Mouse (Mus musculus) MN1 (cell line): ENCODE measurements around the gene Znhit3.

Experiments used
- DNase-seq: peaks from one replicate; pipeline ENCODE4 v3.0.0-alpha.2; 2016; ENCODE audit warnings: low spot score

The Znhit3 gene

DNA sequence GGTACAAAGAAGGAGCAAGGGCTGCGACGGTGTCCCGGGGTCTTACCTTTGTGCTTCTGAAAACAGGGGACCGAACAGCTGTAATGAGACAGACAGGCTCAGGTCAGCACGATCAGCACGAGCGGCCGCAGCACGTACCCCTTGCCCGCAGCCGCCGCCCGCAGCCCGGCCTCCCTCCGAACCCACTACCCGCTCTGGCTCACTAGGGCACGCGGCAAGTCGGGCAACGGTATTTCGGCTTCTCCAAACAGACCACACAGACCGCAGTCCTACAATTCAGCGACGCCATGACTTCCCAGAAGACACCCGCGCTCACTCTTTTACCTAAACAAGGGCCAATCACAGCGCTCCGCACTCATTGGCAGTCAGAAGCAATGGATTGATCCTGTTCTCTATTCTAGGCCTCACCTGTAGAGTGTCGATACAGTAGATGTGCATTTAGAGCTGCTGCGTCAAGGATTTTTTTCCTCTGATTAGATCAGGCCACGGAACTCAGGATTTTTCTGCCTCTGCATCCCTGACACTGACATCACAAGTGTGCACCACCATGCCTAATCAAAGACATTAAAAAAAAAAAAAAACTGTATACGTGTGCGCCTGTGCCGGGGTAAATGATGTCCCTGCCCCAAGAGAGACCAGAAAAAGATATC lies at the start of gene Znhit3:
Gene Znhit3 (minus strand): TSS at position 314 of the 650 bp plus-strand sequence.
- peak; percentile 93 for DNase-seq

- no peak for DNase-seq
Measured at GRCm38 (mm10) chr11:84963556-84963955, 47.4 kb upstream of the Znhit3 start.

DNA sequence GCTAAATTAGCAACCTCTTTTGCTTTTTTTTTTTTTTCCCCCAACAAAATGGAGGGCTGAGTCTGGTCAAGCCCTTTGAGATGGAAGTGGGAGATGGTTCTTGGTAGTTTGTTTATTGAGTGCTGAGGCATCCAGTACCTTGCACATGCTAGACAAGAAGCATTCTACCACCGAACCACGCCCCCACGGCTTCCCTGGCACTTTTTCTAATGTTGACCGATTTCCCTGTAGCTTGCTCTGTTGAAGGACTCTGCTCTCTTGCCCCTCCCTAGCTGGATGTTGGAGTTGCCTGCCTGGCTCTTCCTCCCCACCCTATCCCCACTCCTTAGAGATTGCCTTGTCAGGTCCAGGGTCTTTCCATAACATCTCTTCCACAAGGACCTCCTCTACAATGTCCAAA lies 46.4 kb upstream of the Znhit3 start:
- no peak for DNase-seq

- DNase-seq = no peak
Measured at GRCm38 (mm10) chr11:84961571-84961970, 45.4 kb upstream of the Znhit3 start.

DNA sequence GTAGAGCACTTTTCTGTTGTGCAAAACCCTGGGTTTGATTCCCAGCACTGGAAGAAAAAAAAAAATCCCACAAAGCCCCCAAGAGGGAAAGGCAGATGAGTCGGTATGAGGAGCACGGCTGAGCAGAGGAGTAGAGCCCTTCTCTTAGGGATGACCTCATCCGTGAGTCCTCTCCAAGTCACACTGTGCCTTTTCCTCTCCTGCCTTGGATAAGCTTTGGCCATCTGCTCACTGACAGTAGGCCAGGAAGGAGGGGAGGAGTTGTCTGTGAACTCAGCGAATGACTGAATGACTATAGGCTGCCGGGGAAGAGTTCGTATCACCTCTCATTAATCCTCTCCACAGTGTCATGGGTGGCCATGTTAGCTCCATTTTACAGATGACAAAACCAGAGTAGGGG lies 44.6 kb upstream of the Znhit3 start:
- DNase-seq = no peak

DNA sequence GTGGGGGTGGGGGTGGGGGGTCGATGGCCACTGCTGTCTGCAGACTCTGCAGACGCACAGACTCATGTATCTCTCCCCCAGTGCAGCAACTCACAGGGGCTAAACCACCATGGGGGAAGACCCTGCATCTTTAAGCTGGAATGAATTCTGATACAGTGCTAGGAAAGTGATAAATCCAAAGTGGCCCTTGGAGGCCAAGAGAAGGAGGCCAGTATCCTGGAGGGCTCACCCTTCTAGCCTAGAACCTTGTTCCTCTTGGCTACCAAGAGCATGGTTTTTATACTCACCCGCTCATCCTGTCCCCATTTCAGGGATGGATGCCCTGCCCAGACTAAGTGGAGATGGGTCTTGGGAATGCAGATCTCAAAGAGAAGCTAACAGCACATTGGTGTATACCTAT lies 44.1 kb upstream of the Znhit3 start:
- DNase-seq = no peak

- no peak for DNase-seq
Measured at GRCm38 (mm10) chr11:84959701-84960181, 43.6 kb upstream of the Znhit3 start.

GRCm38 (mm10) chr11:84959181-84959580 lies 43.0 kb upstream of the Znhit3 start:
- DNase-seq = no peak

DNA sequence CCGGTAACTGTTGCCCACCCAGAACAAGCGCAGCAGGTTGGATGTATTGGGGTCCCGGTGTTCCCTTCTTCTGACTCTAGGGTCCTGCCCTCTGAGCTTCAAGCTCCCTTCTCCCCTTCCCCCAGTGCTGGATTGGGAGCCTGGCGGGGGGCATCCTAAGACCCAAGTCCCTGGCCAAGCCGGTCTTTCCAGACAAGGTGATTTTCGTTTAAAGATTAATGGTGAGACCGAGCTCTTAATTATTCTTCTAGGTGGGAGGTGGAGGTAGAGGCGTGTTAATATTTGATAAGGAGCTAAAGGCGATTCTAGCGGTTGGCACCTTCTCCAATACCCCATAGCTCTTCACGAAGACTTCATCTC lies 42.1 kb upstream of the Znhit3 start:
- no peak for DNase-seq

GRCm38 (mm10) chr11:84957591-84958270 lies 41.6 kb upstream of the Znhit3 start, which contains the start of gene Car4:
TSS of gene Car4 (plus strand) at chr11:84957786.
- DNase-seq = no peak

GRCm38 (mm10) chr11:84957171-84957570 lies 41.0 kb upstream of the Znhit3 start:
- no peak for DNase-seq

DNA sequence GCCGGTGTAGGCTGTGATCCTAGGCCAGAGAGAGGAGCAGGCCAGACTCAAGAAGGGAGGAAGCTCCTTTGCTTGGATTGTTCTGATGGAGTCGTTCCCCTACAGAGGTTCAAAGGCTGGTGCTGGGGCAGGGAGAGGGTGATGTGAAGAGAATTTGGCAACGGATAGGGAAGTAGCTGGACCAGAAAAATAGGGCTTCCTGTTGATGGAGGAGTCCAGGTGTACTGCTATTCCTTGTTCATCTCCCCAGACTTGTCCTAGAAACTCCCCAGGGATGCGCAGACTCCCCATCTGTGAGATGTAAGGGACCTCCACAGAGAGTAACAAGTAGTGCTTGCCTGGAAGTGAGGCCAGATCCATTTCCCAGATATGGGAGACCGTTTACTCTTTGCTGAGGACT lies 40.2 kb upstream of the Znhit3 start:
- DNase-seq = no peak

DNA sequence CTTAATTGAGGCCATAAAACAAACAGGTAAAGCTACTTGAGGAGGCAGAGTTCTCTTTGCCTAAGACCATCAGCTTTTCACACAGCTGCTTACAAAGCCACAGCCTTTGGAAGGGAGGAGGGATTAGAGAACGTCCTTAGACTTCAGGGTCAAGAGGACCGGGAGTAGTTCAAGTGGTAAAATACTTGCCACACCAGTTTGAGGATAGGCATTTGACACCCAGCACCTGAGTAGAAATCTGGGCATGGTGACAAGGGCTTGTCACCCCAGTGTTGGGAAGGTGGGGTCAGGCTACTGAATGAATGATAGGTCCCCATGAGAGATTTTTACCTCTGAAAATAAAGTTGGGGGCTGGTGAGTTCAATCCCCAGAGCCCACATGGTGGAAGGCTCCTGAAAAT lies 36.4 kb upstream of the Znhit3 start:
- no peak for DNase-seq

- no peak for DNase-seq
Measured at GRCm38 (mm10) chr11:84948526-84948925, 32.4 kb upstream of the Znhit3 start.

DNA sequence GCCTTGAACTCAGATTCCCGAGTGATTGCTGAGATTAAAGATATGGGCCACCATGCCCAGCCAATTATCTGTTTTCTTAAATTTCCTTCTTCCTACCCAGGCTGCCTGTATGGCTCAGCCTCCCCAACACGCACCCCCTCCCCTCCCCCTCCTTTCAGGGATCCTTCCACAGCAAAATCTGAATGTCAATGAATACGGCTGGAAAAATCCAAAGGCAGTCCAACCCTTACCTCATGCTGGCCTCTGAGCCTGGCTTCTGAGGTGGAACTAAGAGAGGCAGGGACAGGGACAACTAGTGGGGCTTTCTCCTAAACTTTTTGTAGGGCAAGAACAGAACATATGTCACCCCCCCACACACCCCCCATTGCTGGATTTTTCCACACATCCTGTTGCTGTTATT lies 31.9 kb upstream of the Znhit3 start:
- DNase-seq = no peak

DNA sequence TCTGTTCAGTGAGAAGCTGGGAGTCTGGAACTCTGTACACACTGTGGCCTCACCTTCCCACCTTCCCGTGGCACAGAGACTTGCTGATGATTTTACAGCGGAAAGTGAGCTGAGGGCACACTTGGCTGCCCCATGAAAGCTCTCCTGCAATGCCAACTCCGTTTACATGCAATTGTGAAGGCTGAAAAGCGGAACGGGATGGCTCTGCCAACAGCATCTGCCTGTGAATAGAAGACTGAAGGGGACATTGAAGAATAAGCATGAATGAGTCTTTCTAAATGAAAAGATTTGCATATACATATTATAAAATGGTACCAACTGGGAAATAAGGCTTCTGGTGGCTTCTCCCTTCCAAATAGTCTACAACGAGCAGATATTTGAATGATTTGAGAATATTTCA lies 31.0 kb upstream of the Znhit3 start:
- no peak for DNase-seq

DNA sequence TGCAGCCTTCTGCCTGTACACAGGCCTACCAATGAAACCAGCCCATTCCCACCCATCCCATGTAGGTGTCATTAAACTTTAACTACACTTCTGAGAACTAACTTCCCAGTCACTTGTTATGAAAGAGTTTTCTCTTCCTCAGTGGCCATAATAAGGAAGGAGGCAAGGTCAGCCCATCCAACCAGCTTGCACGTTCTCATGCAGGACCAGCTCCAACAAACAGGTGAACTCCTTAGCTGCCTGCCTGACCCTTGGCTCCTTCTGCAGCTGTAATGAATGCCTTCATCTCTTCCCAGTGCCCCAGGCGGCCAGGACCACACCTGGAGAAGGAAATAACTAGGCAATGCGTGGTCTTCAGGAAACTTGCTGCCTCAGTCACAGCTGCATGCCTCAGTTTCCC lies 29.7 kb upstream of the Znhit3 start:
- no peak for DNase-seq

DNA sequence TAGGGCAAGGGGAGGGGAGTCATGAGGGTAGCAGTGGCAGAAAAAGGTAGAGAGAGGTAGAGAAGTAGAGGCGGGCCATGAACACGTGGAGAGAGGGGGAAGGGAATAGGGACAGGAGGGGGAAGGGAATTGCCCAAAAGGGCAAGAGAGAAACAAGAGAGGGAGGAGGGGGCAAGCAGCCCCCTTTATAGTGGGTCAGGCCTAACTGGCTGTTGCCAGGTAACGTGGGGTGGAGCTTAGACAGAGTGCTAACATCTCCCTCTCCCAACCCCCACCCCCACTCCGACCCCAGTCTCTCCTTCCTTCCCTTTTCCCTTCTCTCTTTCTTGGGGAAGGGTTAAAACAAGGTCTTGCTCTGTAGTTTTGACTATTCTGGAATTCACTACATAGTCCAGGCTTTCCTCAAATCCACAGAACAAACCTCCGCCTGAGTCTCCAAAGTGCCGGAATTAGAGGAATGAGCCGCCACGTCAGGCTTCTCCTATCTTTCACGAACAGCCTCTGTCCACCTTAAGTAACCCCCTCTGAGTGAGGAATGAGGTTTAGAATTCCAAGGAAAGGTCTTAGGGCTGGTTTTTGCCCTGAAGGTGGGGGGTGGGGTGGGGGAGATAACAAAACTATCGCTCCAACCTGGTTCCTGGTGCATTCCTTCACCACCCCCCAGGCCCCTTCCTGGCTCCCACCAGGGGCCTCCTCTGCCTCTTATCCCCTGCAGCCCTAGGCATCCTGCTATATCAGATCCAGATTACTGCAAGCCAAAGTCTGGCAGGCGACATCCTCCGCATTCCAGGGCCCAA lies 28.7 kb upstream of the Znhit3 start:
- DNase-seq = no peak

GRCm38 (mm10) chr11:84943948-84944347 lies 27.8 kb upstream of the Znhit3 start:
- no peak for DNase-seq

GRCm38 (mm10) chr11:84940140-84940539 lies 24.0 kb upstream of the Znhit3 start:
- DNase-seq = no peak

- peak; percentile 78 for DNase-seq
Measured at GRCm38 (mm10) chr11:84939508-84940053, 23.4 kb upstream of the Znhit3 start.

- no peak for DNase-seq
Measured at GRCm38 (mm10) chr11:84932261-84932660, 16.1 kb upstream of the Znhit3 start.

- no peak for DNase-seq
Measured at GRCm38 (mm10) chr11:84920981-84921380, 4.8 kb upstream of the Znhit3 start.
